Mouse (Mus musculus) lung, postnatal 0 days (tissue): ENCODE data around the gene Ak7.

Source experiments
- CTCF ChIP-seq: IDR thresholded peaks from 2 replicates; pipeline ENCODE4 v1.5.1; 2016; ENCODE audit warnings: antibody characterized with exemption, mild to moderate bottlenecking
- EP300 ChIP-seq: IDR thresholded peaks from 2 replicates; pipeline ENCODE4 v1.6.1; 2016; ENCODE audit warnings: antibody characterized with exemption, mild to moderate bottlenecking, control low read depth

DNA sequence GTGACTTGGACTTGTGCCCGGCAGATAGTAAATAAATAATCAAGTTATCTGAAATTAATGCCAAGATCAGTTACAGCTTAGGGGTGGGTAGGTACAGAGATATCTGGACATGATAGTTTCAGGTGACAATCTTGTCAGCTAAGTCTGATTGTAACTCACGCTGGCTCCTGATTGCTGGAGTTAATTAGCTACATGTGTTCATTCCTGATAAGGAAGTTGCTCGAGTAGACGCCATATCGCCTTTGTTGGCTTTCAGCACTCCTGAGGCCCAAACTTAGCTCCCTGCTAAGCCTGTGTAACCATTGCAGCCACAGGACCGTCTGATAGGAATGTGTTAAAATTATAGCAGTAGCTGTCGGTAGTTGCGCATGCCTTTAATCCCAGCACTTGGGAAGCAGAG is 119.0 kb downstream of the Ak7 start:
- no peak for TF ChIP-seq EP300
- TF ChIP-seq CTCF = no peak
